Mouse (Mus musculus): ENCODE measurements around the gene Heg1. TPM values are rescaled to one million over a fixed set of nuclear protein-coding genes. Genes with fewer than 3 reads are reported as not detected.

Gene Heg1
- total RNA-seq, 2 experiments from 2014 or later, result 88.4 to 99.3 TPM

- no peak for DNase-seq (ENCODE audit: low spot score in 2 of 2)
These were observed 56.2 kb downstream of the Heg1 start for GRCm38 (mm10) chr16:33740416-33740815.

- no peak for DNase-seq (ENCODE audit: low spot score in 2 of 2)
These were observed 57.6 kb downstream of the Heg1 start for GRCm38 (mm10) chr16:33741795-33742194.

GRCm38 (mm10) chr16:33742233-33742632, 58.1 kb downstream of the Heg1 start:
- no peak for DNase-seq (ENCODE audit: low spot score in 2 of 2)

- DNase-seq (ENCODE audit: low spot score in 2 of 2), result no peak
These were observed 60.7 kb downstream of the Heg1 start for GRCm38 (mm10) chr16:33744622-33745419.

DNA sequence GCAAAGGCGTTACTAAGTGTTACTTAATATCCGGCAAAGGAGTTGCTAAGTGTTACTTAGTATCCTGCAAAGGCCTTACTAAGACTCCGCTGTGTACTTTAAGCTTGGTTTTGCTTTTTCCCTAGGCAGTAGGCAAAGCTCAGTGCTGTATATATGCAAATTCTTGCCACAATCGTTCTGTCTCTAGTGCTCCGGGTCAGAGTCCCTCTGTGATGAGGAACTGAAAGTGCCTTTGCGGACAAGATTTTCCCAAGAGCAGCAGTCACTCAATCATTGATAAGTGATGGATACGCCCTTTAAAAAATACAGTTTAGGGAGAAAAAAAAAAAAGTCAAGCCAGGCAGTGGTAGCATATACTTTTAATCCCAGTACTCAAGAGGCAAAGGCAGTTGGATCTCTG, 61.3 kb downstream of the Heg1 start:
- no peak for DNase-seq (ENCODE audit: low spot score in 2 of 2)

GRCm38 (mm10) chr16:33746074-33746676, 62.0 kb downstream of the Heg1 start:
- DNase-seq (ENCODE audit: low spot score in 2 of 2), result no peak

- DNase-seq (ENCODE audit: low spot score in 2 of 2), result no peak
These were observed 63.3 kb downstream of the Heg1 start for GRCm38 (mm10) chr16:33747346-33747954.

DNA sequence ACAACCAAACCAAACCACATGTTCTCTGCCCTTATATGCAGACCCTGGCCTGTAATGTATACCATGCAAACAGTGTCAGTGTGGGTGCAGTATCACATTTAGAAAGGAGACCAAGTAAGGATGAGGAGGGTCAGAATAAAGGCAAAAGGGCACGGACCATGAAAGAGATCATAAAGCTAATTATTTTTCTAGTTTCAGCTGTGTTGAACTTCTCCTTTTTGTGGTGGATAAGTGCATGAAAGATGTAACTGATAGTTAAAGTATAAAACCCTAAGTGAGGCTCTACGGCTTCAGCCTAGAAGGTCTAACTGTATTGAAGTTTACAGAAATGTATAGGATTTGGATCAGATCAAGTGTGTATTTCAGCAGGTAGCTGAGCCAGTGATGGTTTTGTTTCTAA, 63.8 kb downstream of the Heg1 start:
- DNase-seq (ENCODE audit: low spot score in 2 of 2), result no peak

GRCm38 (mm10) chr16:33751152-33751551, 67.0 kb downstream of the Heg1 start:
- DNase-seq (ENCODE audit: low spot score in 2 of 2), result no peak

DNA sequence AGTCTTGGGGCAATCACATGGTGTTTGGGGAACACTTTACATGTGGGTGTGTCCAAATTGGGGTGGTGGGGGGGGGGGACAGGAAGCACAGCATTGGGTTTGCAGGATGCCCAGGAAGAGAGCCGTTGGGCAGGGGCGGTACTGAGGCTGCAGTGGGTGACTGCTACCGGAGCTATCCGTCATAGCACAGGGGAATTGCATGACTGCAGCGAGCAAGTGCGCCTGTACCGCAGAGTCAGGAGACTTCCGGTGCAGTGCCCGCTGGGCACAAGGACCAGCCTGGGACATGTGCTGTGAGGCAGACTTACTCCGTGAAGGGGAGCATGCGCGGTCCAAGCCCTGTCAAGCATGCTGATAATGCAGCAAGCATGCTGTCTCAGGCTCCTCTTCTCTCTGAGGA, 67.4 kb downstream of the Heg1 start:
- DNase-seq (ENCODE audit: low spot score in 2 of 2), result no peak

GRCm38 (mm10) chr16:33752904-33753578, 68.9 kb downstream of the Heg1 start:
- DNase-seq (ENCODE audit: low spot score in 2 of 2), result no peak

GRCm38 (mm10) chr16:33755293-33755692, 71.1 kb downstream of the Heg1 start:
- DNase-seq (ENCODE audit: low spot score in 2 of 2), result no peak

DNA sequence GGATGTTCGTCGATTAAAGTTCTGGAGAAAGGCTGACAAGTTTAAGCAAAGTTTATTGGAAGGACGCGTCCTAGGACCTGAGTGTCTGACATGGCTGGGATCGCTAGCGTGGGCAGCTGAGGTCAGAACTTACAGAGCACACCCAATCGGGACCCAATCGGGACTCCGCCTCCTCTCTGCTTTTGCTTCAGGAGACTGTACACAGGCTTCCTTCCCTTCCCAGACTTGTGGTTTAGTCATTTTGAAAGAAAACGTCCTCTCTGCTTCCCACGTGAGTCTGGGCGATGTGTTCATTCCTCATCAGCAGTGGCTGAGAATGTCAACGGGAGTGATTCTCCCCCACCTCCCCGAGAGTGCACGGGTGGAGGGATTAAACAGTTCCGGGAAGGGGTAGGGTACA, 71.8 kb downstream of the Heg1 start:
- DNase-seq (ENCODE audit: low spot score in 2 of 2), result no peak

- DNase-seq (ENCODE audit: low spot score in 2 of 2), result no peak
These were observed 72.2 kb downstream of the Heg1 start for GRCm38 (mm10) chr16:33756396-33756795.

DNA sequence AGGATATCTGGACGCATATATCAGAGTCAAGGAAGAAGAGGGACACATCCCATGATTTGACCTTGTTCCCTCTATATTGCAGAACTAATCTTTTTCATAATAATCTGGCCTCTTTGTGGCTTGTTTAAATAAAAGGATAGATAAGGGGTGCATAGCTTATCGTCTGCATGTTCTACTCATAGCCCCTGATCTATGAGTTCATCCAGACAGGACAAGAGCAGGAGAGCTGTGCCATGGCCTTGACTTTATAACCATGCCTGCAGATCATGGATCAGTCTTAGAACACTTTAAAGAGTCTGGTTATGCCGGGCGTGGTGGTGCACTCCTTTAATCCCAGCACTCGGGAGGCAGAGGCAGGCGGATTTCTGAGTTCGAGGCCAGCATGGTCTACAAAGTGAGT, 75.0 kb downstream of the Heg1 start:
- no peak for DNase-seq (ENCODE audit: low spot score in 2 of 2)

- DNase-seq (ENCODE audit: low spot score in 2 of 2), result no peak
These were observed 76.4 kb downstream of the Heg1 start for GRCm38 (mm10) chr16:33760542-33760941.

DNA sequence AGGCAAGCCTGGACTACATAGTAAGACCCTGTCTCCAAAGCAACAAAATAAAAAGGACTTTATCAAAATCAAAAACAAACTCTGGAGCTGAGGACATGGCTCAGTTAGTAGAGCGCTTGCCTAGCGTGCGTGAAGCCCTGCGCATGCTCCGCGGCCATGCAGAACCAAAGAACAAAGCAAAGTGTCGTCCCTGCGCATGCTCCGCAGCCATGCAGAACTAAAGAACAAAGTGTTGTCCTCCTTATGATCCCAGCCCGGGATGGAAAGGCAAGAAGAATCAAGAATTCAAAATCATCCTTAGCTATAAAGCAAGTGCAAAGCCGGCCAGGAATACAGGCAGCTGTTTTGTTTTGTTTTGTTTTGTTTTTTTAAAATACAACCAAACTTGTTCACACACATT, 76.8 kb downstream of the Heg1 start:
- no peak for DNase-seq (ENCODE audit: low spot score in 2 of 2)

DNA sequence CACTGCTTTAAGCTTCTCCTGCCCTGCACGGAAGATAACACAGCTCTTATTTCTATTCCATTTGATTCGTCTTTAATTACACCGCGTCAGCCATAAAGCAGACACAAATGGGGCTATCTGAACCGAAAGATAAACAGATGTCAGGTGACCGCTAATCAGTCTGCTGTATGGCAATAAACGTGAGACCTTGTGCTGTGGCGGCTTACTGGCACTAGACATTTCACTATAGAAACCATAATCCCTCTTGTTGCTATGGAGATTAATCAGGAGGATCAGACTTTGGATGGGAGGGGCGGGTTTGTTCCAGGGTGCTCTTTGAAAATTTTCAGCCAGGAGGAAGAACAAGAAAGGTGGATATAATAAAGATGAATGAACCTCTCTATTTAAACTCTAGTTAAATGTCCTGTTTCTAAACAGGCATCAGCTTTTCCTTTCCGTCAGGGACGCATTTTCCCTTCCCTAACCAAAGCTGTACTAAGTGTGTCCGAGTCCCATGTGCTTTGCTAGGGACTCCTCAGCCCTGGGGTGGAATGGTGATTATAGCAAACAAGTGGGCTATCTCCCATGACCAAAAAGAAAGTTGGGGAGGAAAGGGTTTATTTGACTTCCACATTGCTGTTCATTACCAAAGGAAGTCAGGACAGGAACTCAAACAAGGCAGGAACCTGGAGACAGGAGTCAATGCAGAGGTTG, 80.5 kb downstream of the Heg1 start:
- no peak for DNase-seq (ENCODE audit: low spot score in 2 of 2)

GRCm38 (mm10) chr16:33765477-33765876, 81.3 kb downstream of the Heg1 start:
- DNase-seq (ENCODE audit: low spot score in 2 of 2), result no peak

GRCm38 (mm10) chr16:33766309-33766708, 82.1 kb downstream of the Heg1 start:
- no peak for DNase-seq (ENCODE audit: low spot score in 2 of 2)

GRCm38 (mm10) chr16:33766757-33767156, 82.6 kb downstream of the Heg1 start:
- DNase-seq (ENCODE audit: low spot score in 2 of 2), result no peak
